Mouse (Mus musculus) olfactory bulb, adult 2 months (tissue): Measurements from ENCODE around the gene Hist2h2ab. TPM values are rescaled to one million over a fixed set of nuclear protein-coding genes. Genes with fewer than 3 reads are reported as not detected.
"Not testable (repeated sequence)": the region's sequence is repeated elsewhere in the genome, so short reads cannot be mapped to it uniquely, and the experiment has no call there.

ENCODE experiments used
- H3K27ac ChIP-seq: fragments of 200-500 bp; 2 replicates; pipeline ENCODE4 v1.5.1; 2012; ENCODE audit warnings: low read depth, low read length; ENCODE audit not compliant: insufficient read depth
- H3K4me1 ChIP-seq: fragments of 200-500 bp; 2 replicates; pipeline ENCODE4 v1.6.1; 2012; ENCODE audit warnings: low read length; ENCODE audit not compliant: control insufficient read depth, insufficient read depth
- H3K4me3 ChIP-seq: fragments of 200-500 bp; 2 replicates; pipeline ENCODE4 v1.5.1; 2012; ENCODE audit warnings: mild to moderate bottlenecking, low read depth, low read length, moderate library complexity; ENCODE audit not compliant: insufficient read depth
- POLR2A ChIP-seq: fragments of 200-500 bp; IDR thresholded peaks from 2 replicates; pipeline ENCODE4 v1.6.1; 2012; ENCODE audit warnings: mild to moderate bottlenecking, low read depth, low read length, moderate library complexity; ENCODE audit not compliant: insufficient read depth
- WGBS: fragments of 180-500 bp; shearing (Covaris S2); methylation state at CpG from one replicate; pipeline ENCODE4 v1.1.7; 2018; 5-methylcytosine and 5-hydroxymethylcytosine counted together
- polyA plus RNA-seq: library from polyadenylated mRNA; stranded (reverse); fragments of >200 nt; gene quantifications from 2 replicates; pipeline ENCODE4 v1.2.4, GENCODE M21; 2012; ENCODE audit warnings: low replicate concordance; ENCODE audit not compliant: missing spikeins, insufficient read depth, insufficient read length

The Hist2h2ab gene
- polyA plus RNA-seq, 1 experiment: not detected

DNA sequence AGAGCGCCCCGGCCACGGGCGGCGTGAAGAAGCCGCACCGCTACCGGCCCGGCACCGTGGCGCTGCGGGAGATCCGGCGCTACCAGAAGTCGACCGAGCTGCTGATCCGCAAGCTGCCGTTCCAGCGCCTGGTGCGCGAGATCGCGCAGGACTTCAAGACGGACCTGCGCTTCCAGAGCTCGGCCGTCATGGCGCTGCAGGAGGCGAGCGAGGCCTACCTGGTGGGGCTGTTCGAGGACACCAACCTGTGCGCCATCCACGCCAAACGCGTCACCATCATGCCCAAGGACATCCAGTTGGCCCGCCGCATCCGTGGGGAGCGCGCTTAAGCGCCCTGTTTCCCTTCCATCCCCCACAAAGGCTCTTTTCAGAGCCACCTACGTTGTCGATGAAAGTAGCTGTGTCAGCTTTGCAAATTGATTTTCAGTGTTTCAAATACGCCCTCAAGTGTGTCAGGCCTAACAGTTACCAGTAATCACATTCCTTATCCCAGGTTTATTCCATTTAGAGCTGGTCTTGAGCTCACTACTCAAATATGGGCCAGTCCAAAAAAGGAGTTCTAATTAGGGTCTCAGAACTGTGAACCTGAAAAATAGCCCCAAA is 49.2 kb downstream of the Hist2h2ab start:
- peak; percentile 49 for TF ChIP-seq POLR2A
- H3K27ac ChIP-seq: peak overlapping the region; percentile 98
- 0% methylated on average over 14 of the region's 44 CpGs for WGBS
- H3K4me1 ChIP-seq: not testable (repeated sequence)
- peak overlapping the region; percentile 51 for H3K4me3 ChIP-seq

Other genes with a start within 250 kb of the Hist2h2ab start
- gene Plekho1, start 223.9 kb upstream of the Hist2h2ab start, polyA plus RNA-seq: not detected in 2 replicates
- gene Vps45, start 161.4 kb upstream of the Hist2h2ab start, polyA plus RNA-seq: not detected in 2 replicates
- not detected in 2 replicates for gene Otud7b, start 115.3 kb upstream of the Hist2h2ab start, polyA plus RNA-seq
- gene Mtmr11, start 57.9 kb upstream of the Hist2h2ab start, polyA plus RNA-seq: not detected in 2 replicates
- not detected in 2 replicates for gene Sf3b4, start 47.5 kb upstream of the Hist2h2ab start, polyA plus RNA-seq
- 106 TPM in 1 of 2 replicates, not detected in the other for gene Sv2a, start 38.7 kb upstream of the Hist2h2ab start, polyA plus RNA-seq
- not detected in 2 replicates for gene Bola1, start 156 bp upstream of the Hist2h2ab start, polyA plus RNA-seq
- not detected in 2 replicates for gene Hist2h2ac, start 1.0 kb downstream of the Hist2h2ab start, polyA plus RNA-seq
- gene Hist2h2be, start 1.3 kb downstream of the Hist2h2ab start, polyA plus RNA-seq: not detected in 2 replicates
- not detected in 2 replicates for gene Hist2h3c2, start 19.3 kb downstream of the Hist2h2ab start, polyA plus RNA-seq
- not detected in 2 replicates for gene Hist2h2aa2, start 20.4 kb downstream of the Hist2h2ab start, polyA plus RNA-seq
- gene Hist2h2aa1, start 25.6 kb downstream of the Hist2h2ab start, polyA plus RNA-seq: not detected in 2 replicates
- gene Hist2h3c1, start 26.8 kb downstream of the Hist2h2ab start, polyA plus RNA-seq: not detected in 2 replicates
- not detected in 2 replicates for gene Hist2h4, start 43.4 kb downstream of the Hist2h2ab start, polyA plus RNA-seq
- not detected in 2 replicates for gene Hist2h3b, start 48.8 kb downstream of the Hist2h2ab start, polyA plus RNA-seq
- not detected in 2 replicates for gene Hist2h2bb, start 49.9 kb downstream of the Hist2h2ab start, polyA plus RNA-seq
- not detected in 2 replicates for gene Fcgr1, start 74.1 kb downstream of the Hist2h2ab start, polyA plus RNA-seq
- not detected in 2 replicates for gene BC107364, start 232.4 kb downstream of the Hist2h2ab start, polyA plus RNA-seq